In genomic region chr2:77980696-77981095, GRCm38 (mm10) we compare ENCODE assay signal across 36 mouse cellular contexts.
"Had no signal": no experiment of that assay in that cellular context is flagged by ENCODE, and none has a peak within 500 bp of the region (broad histone marks: within the 10 kb centered on the region; RNA-seq: fewer than 3 reads in every experiment).

No protein-coding gene starts in this region.

- DNase-seq: heart, postnatal 10 days; heart, postnatal 14 days; heart, postnatal 36 days; heart, postnatal 4 days; kidney, adult 11 months; kidney, adult 18-20 months; kidney, adult 2 months; kidney, adult 8-10 months; kidney, adult 9 months; kidney, postnatal 10 days; kidney, postnatal 14 days; kidney, postnatal 25 days; kidney, postnatal 36 days; kidney, postnatal 4 days; layer of hippocampus, adult 9-11 months; layer of hippocampus, postnatal 36 days had no signal

- H3K4me3 ChIP-seq: heart, embryonic 10.5 days; heart, embryonic 12.5 days; heart, embryonic 13.5 days; heart, embryonic 15.5 days; hindbrain, embryonic 10.5 days; hindbrain, embryonic 12.5 days; hindbrain, embryonic 13.5 days; hindbrain, embryonic 15.5 days; intestine, embryonic 15.5 days; kidney, embryonic 15.5 days; layer of hippocampus, adult 2 months; left cerebral cortex, adult 2 months had no signal

- H3K4me1 ChIP-seq: heart, embryonic 10.5 days; heart, embryonic 12.5 days; heart, embryonic 13.5 days; heart, embryonic 15.5 days; hindbrain, embryonic 10.5 days; hindbrain, embryonic 12.5 days; hindbrain, embryonic 13.5 days; hindbrain, embryonic 15.5 days; intestine, embryonic 15.5 days; kidney, embryonic 15.5 days had no signal

- H3K27me3 ChIP-seq: heart, embryonic 12.5 days; heart, embryonic 13.5 days; heart, embryonic 15.5 days; hindbrain, embryonic 12.5 days; hindbrain, embryonic 13.5 days; hindbrain, embryonic 15.5 days; intestine, embryonic 15.5 days; kidney, embryonic 15.5 days had no signal

- H3K27ac ChIP-seq: heart, embryonic 10.5 days; heart, embryonic 13.5 days; heart, embryonic 15.5 days; hindbrain, embryonic 10.5 days; hindbrain, embryonic 12.5 days; hindbrain, embryonic 13.5 days; hindbrain, embryonic 14.5 days; hindbrain, embryonic 15.5 days; hindbrain, postnatal 0 days; intestine, embryonic 15.5 days; kidney, embryonic 15.5 days; kidney, postnatal 0 days; layer of hippocampus, adult 2 months; left cerebral cortex, adult 2 months had no signal

- H3K9ac ChIP-seq: heart, embryonic 12.5 days; heart, embryonic 13.5 days; heart, embryonic 15.5 days; hindbrain, embryonic 12.5 days; hindbrain, embryonic 13.5 days; hindbrain, embryonic 14.5 days; hindbrain, embryonic 15.5 days; intestine, embryonic 15.5 days; kidney, embryonic 15.5 days had no signal

- H3K9me3 ChIP-seq: hindbrain, embryonic 12.5 days; hindbrain, embryonic 13.5 days; intestine, embryonic 15.5 days; kidney, embryonic 15.5 days had no signal

- H3K4me2 ChIP-seq: heart, embryonic 11.5 days; heart, embryonic 12.5 days; heart, embryonic 13.5 days; heart, embryonic 15.5 days; hindbrain, embryonic 12.5 days; hindbrain, embryonic 13.5 days; hindbrain, embryonic 14.5 days; hindbrain, embryonic 15.5 days; intestine, embryonic 15.5 days; kidney, embryonic 15.5 days had no signal

- ATAC-seq: hindbrain, embryonic 16.5 days; hindbrain, postnatal 0 days; inflammation-experienced regulatory T-cells, adult 6 months; intestine, embryonic 15.5 days; intestine, embryonic 16.5 days; intestine, postnatal 0 days had no signal

- H3K36me3 ChIP-seq: heart, embryonic 10.5 days; heart, embryonic 12.5 days; heart, embryonic 13.5 days; heart, embryonic 15.5 days; hindbrain, embryonic 10.5 days; hindbrain, embryonic 12.5 days; hindbrain, embryonic 13.5 days; hindbrain, embryonic 15.5 days; intestine, embryonic 15.5 days; kidney, embryonic 15.5 days had no signal
